Mouse (Mus musculus) embryo, embryonic 11.5 days (tissue): ENCODE measurements at regions not wholly inside any gene's neighbourhood (a gene's known extent, or its start where the extent isn't known, plus 50 kb on each side); places are given as distances from the start of the nearest gene placed in this dataset.

ENCODE experiments used
- DNase-seq: peaks from one replicate; pipeline ENCODE4 v3.0.0-alpha.2; 2012; ENCODE audit warnings: low read depth, low spot score

DNA sequence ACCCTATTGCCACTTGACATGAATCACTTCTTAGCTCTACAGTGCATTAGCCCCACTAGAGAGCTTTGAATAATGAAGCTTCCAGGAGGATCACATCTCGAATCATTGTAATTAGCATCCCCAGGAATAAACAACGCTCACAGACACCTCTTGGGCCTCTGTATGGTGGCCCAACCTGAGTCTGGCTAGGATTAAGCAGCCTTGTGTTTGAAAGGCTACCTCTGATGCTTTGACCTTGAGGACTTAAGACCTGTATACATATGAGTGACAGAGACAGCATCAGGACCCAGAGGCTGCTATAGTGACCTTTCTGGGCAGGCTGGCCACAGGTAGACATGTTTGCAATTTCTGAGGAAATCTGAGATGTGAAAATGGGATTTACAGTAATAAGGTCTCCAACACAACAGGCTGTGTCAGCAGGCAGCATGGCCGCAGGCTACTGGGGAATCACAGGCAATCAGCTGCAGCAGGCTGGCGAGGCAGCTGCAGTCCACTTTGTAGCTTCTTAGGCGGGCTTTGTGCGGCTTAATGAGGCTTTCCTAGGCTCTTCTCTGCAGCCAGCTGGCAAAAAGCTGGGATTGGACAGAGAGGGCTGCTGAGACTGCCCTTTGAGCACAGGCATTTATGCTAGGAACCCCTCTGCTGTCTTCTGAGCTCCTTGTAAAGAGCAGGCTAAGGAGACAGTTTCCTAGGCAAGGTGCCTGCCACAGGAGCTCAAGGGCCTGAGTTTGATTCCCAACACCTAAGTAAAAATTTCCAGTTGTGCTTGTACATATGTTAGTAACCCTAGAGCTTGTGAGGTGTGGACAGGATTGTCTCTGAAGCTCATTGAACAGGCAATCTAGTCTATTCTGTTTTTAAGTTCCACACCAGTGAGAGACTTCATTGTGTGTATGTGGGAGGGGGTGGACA is 768.1 kb upstream of the Auts2 start:
- DNase-seq, result peak; percentile 24

DNA sequence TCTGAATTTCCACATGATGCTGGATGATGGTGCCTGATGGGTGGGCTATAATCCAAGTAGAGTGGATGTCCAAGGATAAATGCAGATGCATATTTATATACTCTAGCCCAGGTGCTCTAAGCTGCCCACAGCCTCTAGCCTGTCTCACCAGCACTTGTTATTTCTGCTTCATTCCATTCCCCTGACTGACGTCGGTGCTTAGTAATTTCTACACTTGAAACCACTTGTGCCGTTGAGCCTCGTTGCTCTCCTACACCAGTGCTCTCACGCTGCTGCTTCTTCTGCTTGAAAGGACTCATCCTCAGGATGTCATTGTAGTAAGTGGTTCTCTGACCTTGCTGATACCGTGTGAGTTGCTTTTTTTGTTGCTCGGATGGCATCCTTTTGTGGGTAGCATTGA is 724.7 kb upstream of the Auts2 start:
- DNase-seq, result no peak

DNA sequence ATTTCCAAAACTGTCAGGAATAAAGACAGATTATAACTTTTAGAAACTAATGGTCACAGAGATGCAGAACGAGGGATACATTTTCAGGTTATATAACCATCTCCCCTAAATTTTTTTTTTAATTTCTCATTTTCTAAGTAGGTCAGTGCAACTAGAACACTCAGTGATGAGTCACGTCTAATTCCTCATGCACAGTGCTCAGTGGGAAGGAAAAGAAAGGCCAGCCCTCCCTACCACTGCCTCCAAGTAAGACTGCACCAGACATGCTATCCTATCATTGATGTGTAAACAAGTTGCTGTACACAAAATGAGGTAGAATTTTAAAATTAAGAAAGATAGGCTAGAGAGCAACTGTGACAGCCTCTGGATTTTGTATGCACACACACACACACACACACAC is 724.2 kb upstream of the Auts2 start:
- DNase-seq, result no peak

DNA sequence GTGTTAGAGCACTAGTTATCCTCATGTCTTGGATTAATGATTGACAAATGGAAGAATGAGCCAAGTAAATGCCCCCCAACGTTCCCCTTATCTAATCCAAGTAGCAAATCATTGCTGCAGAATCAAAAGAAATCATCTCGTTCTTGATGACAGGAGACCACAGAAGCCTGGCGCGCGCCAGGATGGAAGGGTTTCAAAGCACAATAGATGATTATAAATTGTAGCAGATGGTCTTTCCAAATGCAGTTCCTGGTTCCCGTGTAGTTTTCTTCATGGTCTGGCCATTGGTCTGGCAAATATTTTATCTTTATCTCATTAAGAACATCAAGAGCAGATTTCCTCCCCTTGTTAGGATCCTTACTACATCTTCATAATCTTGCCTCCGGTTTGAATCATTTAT is 721.8 kb upstream of the Auts2 start:
- DNase-seq, result no peak

DNA sequence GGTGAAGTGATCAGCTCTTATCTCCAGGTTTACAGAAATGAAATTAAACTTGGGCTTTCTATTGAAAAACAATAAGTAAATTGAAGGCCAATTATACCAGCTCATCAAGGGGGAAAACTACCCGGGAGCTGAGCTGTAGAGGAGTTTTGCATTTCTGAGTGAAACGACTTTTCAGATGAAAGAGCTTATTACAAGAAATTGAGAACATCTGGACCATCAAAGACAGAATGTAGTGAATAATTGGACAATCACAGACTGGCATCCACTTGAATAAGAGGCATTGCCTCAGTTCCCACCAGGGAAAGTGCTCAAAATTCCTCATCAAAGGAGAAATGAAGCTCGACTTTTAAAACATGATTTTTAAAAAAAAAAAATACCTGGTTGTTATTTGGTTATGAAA is 675.7 kb upstream of the Auts2 start:
- no peak for DNase-seq

DNA sequence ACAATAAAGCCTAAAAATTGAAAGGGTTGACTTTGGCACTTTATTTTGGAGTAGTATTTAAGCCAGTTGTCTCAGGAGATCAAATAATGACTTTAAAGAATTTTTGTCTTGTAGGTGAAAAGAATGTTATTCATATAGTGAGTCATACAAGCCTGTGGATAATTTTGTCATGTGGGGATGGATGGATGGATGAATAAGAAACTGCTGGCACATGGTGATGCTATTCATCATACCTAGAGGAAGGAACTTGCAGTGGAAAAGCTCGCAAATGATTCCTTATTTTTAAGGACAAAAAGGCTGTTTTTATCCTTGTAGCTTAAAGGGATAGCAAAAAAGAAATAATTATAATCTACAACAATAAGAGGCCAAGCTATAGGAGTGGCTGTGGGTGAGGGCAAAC is 655.4 kb upstream of the Auts2 start:
- DNase-seq, result no peak

DNA sequence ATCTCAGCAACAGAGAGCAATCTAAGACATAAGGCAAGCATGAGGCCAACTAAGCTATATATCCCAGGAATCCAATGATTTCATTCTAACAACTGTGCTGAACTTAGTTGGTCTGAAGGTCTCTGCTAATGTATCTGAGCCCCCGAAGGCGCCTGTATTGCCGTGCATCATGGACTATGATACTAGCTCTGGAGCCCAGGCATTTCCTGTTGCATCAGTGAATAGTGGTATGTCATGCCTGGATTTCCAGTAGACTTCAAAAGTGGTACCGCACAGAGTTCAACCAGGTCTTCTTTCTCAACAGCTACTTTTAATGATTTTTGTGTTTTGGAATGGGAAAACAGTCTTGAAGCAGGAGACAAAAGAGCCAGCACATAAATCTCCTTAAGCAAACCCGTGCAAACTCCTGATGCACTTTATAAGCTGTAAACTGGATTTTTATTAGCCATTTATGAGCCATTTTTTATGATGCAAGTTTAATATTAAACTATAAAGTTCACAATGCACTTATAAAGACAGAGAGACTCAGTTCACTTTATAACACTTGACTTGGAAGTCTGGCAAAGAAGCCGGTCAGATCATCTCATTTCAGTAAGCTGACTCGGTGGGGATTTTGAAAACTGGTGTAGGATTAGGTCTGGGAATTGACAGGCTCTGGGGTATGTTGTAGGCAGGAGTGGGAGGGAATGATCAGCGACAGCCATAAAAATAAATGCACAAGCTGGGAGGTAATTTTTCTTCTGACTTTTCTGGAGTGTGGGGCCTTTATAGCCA is 646.8 kb upstream of the Auts2 start:
- DNase-seq, result no peak

DNA sequence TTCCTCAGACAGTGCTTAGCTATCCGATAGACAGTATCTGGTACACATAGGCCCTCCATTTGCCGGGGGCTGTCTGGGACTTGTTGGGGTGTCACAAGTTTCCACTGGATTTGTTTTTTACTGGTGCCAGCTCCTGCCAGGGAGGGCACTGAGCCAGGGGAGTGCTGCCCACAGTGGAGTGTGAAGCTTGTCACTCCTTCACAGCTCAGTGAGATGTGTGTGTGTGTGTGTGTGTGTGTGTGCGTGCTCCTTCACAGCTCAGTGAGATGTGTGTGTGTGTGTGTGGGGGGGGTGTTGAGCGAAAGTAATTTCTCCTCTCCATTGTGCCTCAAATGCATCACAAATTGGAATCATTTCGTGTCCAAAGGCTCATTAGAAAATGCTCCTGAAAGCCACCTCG is 632.5 kb upstream of the Auts2 start:
- DNase-seq, result no peak

DNA sequence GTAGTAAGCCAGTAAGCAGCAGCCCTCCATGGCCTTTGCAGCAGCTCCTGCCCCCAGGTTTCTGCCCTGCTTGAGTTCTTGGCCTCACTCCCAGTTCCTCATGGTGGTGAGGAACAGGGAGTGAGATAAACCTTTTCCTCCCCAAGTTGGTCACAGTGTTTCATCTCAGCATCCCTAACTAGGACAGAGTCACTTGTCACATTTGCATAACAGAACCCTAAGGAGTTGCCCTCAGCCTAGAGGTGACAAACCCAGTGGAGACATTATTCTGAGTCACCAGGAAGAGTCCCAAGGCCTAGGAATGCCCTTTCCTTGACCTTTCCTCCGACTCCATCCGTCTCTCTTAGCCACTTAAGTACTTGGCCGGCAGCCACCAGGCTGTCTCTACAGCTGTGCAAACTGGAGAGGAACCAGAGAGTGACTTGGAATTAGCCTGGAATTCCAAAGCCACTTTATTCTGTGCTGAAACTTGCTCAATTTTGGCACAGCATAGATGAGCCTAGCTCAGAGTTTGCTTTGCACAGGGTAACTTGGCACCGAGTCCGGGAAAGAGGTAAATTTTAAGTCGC is 630.1 kb upstream of the Auts2 start:
- peak; percentile 23 for DNase-seq

DNA sequence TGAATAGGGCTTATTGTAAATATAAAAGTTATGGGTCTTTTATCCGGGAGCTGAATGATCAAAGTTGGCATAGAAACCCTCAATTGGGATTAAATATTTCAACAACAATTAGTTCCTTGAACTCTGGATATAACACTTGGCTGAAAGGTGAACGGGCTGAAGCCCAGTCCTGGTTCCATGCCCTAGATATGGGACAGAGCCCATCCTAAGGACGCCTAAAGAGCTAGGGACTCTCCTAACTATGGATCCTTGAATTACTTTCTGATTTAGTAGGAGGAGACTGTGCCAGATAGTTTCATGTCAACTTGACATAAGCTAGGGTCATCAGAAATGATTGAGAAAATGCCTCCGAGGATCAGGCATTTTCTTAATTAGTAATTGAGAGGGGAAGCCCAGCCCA is 629.5 kb upstream of the Auts2 start:
- DNase-seq, result no peak

DNA sequence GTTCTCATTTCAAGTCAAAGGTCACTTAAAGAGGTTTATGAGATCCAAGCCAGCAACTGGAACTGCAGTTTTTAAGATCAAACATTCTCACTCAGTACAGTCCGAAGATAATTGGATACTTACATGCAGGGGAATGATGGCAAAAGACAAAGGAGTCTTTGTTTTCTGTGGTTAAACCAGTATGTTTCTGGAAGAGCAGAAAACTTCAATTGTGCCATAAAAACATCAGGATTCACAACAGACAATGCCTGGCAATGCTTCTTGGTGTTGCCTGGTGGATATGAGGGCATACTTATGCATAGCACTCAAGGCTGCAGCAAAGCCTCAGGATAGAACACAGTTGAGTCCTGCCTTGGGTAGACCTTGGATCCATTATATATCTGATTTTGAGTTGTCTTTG is 628.1 kb upstream of the Auts2 start:
- no peak for DNase-seq

DNA sequence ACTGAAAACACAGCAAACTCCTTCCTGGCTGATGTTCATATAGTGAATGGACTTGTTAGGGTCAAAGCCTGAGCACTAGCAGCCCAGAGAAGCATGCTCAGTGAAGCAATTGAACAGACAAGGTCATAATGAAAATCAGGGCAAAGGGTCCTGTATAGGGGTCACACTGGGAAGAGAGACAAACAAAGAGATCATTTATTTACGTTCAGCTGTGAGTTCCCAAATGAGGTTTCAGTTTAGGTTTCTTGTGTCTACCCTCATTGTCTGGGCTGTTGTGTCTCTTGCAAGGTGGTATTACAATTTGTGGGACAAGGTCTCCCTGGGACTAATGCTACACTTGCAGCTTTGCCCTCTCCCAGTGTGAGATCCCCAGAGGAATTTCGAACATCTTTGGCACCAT is 624.4 kb upstream of the Auts2 start:
- DNase-seq, result no peak

DNA sequence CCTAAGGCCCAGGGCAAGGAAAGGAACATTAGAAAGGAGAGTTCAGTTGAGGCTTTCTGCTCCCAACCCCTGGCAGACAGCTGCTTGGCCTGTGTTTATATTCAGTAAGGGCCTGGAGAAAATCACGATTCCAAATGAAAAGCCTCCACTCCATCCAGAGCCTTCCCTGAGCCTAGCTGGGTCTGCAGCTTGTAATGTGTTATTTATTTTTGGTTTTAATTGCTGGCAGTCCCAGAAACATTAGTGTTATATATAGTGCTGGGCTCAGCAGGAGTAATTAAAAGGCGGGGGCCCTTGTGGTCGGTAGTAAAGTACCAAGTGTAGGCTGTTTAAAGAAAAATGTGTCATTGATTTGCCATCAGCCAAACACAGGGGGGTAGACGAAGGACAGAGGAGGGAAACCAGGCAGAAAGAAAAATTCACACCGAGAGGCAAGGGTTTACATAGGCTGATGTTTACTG is 623.9 kb upstream of the Auts2 start:
- DNase-seq, result no peak

DNA sequence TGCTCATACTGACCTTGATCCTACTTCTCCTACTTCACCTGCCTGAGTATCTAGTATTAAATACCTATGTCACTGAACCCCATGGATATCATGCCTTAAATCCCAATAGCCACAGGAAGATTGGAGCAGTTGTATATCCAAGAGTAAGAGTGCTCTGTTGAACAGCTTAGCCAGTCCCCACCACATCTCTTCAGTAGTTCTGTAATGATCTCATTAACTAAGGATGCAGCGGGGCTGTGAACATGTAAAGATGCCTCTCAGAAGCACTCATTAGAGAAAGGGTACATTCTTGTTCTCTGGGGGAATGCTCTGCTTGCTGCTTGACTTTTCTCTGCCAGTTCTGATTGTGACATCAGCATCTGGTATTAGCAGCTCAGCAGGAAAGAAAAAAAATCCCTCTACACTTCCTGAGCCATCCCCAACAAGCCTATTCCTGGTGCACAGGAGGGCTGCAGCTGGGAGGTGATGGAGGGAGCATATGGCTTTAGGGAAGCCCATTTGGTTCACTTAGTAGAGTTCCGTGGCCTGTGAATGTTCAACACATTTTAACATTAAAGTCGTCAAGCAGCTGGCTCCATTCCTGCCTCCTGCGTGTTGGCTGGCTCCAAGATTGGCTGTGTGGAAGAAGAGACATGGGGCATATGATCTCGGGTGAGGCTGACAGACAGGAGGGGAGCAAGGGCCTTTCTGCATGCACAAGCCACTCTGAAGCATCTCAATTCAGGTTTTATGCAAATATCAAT is 613.1 kb upstream of the Auts2 start:
- DNase-seq, result no peak

DNA sequence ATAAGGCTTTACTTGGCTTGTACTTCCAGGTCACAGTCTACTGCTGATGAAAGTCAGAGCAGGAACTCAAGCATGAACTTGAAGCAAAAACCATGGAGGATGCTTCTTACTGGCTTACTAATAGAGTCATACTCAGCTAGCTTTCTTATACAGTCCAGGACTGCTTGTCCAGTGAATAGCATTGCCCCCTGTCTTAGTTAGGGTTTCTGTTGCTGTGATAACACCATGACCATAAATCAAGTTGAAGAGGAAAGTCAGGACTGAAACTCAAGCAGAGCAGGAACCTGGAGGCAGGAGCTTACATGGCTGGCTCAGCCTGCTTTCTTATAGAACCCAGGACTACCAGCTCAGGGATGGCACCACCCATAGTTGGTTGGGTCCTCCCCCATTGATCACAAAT is 602.9 kb upstream of the Auts2 start:
- no peak for DNase-seq

DNA sequence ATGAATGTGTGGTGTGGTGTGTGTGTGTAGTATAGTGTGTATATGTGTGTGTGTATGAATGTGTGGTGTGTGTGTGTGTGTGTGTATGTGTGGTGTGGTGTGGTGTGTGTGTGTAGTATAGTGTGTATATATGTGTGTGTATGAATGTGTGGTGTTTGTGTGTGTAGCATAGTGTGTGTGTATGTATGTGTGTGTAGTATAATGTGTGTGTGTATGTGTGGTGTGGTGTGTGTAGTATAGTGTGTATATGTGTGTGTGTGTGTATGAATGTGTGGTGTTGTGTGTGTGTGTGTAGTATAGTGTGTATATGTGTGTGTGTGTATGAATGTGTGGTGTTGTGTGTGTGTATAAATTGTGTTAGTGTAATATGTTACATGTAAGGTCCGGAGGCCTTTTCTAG is 600.5 kb upstream of the Auts2 start:
- DNase-seq, result no peak

DNA sequence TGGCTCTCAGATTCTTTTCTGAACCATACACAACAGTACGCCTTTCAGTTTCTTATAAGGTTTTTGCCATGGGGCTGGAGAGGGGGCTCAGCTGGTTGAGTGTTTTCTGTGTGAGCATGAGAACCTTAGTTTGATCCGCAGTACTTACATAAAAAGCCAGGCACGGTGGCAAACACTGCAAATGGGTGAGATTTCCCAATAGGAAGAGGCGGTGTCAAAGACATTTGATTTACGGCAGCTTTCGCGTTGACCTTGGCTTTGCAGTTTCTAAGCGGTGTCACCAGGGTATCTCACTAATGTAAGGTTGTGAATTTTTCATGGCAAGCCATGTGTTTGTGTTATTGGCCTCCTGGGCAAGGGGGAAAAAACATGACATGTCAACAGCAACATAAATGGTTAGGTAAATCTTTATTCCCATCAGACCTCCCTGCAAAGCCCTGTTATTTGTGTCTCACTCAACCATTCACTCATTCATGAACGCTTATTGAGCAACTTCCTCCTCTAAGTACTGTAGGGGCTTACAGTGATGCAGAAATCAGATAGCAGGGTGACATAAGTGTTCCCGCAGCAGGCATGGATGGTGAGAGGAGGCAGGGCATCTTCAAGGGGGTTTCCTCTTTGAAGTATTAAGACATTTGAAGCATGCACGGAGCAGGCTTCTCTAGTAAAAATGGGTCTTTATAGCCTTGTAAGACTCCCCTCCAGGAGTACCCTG is 599.4 kb upstream of the Auts2 start:
- no peak for DNase-seq

DNA sequence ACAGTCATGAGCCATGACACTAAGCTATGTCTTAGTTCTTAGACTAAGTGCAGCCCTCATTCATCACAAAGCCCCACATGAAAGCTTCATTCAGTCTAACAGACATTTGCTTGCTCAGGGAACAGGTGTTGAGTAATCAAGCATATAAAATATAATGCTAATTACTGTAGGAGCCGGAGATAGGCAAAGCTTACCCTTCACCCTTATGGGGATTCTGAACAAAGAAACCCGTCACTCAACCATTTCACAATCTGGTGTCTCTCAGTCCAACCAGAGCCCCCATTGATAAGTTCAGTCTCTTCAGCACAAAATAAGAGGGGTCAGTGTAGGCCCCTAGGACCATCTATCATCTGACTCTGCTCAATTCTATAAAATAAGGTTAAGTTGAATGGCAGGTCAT is 587.9 kb upstream of the Auts2 start:
- no peak for DNase-seq

DNA sequence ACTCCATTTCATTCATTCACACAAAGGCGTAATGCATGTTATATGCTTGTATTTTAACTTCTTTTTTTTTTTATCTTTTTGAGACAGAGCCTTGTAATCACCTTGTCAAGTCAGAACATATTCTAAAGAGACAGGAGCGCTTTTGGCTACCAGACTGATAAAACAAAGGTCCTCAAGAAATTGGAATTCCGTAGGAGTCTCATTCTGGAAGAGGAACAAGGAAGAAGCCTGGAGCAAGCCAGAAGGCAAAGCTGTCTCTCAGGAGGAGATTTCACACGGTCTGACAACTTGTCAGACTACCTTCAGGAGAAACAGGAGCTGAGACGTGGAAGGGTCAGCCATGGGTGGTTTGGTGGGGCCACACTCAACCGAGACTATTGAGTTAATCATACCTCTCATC is 587.2 kb upstream of the Auts2 start:
- DNase-seq, result no peak

DNA sequence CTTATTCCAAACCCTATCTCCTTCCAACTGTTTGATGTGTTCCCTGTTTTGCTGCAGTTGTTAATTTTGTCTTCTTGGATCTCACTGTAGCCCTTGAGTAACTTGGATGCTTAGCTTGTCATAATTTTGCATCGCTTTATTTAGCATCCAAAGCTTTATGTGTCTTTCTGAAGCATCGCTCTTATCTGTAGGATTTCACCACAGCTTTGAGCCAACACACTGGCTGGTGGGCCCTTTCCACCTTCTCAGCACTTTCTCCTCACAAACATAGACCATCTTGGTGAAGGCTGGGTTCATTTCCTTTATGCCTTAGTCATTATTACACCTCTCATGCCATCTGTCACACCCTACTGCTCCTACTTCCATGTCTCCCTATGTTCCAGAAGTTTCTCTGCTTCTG is 581.1 kb upstream of the Auts2 start:
- no peak for DNase-seq

DNA sequence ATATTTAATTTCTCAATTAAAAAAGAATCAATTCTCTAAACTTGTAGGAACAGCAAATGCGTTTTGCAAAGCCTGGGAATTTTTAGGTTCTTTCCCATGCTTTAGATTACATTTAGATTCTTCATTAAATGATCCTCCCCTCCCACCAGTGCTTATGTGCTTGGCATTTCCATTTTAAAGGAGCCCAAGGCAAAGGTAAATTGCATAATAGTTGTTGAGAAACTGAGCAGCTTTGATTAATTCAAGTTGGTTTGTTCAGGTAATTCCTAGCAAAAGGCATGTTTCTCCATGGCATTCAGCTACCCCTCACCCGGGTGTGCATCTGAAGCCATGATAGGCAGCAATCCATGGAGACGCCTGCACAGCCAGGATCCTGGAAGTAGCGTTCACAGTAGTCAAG is 570.8 kb upstream of the Auts2 start:
- no peak for DNase-seq
